Mouse (Mus musculus) mouse trophoblast stem cell (cell line): Measurements from ENCODE around the gene Jph3.

Experiments
- in situ Hi-C, 2 experiments: fragments of 300-500 bp; cut with MseI, MboI; formaldehyde crosslinking; loops; 2 replicates in 1 of 2; 3 replicates in 1 of 2; pipeline ENCODE4 v1.15.1; 2025

The Jph3 gene

GRCm38 (mm10) chr8:121730170-121730569 lies 747 bp downstream of the Jph3 start:
- in situ Hi-C loops: no loop called here

GRCm38 (mm10) chr8:121730646-121731045 lies 1.2 kb downstream of the Jph3 start:
- in situ Hi-C loops: no loop called here

GRCm38 (mm10) chr8:121731060-121731459 lies 1.6 kb downstream of the Jph3 start:
- in situ Hi-C loops: no loop called here

- in situ Hi-C loops: no loop called here
Observed at GRCm38 (mm10) chr8:121731471-121732333, 2.3 kb downstream of the Jph3 start.

- in situ Hi-C loops: no loop called here
Observed at GRCm38 (mm10) chr8:121732334-121732665, 2.9 kb downstream of the Jph3 start.

GRCm38 (mm10) chr8:121734262-121734661 lies 4.8 kb downstream of the Jph3 start:
- in situ Hi-C loops: no loop called here

GRCm38 (mm10) chr8:121736236-121736635 lies 6.8 kb downstream of the Jph3 start:
- in situ Hi-C loops: no loop called here

GRCm38 (mm10) chr8:121740721-121741120 lies 11.3 kb downstream of the Jph3 start:
- in situ Hi-C loops: no loop called here

- in situ Hi-C loops: no loop called here
Observed at GRCm38 (mm10) chr8:121749501-121749900, 20.1 kb downstream of the Jph3 start.

GRCm38 (mm10) chr8:121750512-121750911 lies 21.1 kb downstream of the Jph3 start:
- in situ Hi-C loops: loop anchor here in 1 of 2 experiments (5.0 kb wide), 1 partner anchor 33 kb away; no protein-coding TSS in a partner anchor

- in situ Hi-C loops: loop anchor here in 1 of 2 experiments (5.0 kb wide), 1 partner anchor 34 kb away; no protein-coding TSS in a partner anchor
Observed at GRCm38 (mm10) chr8:121751407-121751806, 22.0 kb downstream of the Jph3 start.

GRCm38 (mm10) chr8:121758470-121758869 lies 29.0 kb downstream of the Jph3 start:
- in situ Hi-C loops: no loop called here

- in situ Hi-C loops: no loop called here
Observed at GRCm38 (mm10) chr8:121760484-121760883, 31.1 kb downstream of the Jph3 start.

- in situ Hi-C loops: no loop called here
Observed at GRCm38 (mm10) chr8:121761480-121761879, 32.1 kb downstream of the Jph3 start.

- in situ Hi-C loops: no loop called here
Observed at GRCm38 (mm10) chr8:121762999-121763699, 33.7 kb downstream of the Jph3 start.

- in situ Hi-C loops: no loop called here
Observed at GRCm38 (mm10) chr8:121763700-121764013, 34.2 kb downstream of the Jph3 start.

GRCm38 (mm10) chr8:121765594-121766138 lies 36.2 kb downstream of the Jph3 start:
- in situ Hi-C loops: no loop called here

- in situ Hi-C loops: no loop called here
Observed at GRCm38 (mm10) chr8:121769095-121769494, 39.7 kb downstream of the Jph3 start.

- in situ Hi-C loops: no loop called here
Observed at GRCm38 (mm10) chr8:121769621-121770020, 40.2 kb downstream of the Jph3 start.

GRCm38 (mm10) chr8:121770845-121771752 lies 41.7 kb downstream of the Jph3 start:
- in situ Hi-C loops: no loop called here

- in situ Hi-C loops: no loop called here
Observed at GRCm38 (mm10) chr8:121773876-121774275, 44.5 kb downstream of the Jph3 start.

GRCm38 (mm10) chr8:121782493-121782892 lies 53.1 kb downstream of the Jph3 start:
- in situ Hi-C loops: no loop called here
